Mouse (Mus musculus): ENCODE results near the gene Snx17.

- no peak for TF ChIP-seq CTCF (IDR thresholded peaks at IDR 0.05; ENCODE audit: low read depth, low read length)
- TF ChIP-seq TAL1 (conservative IDR thresholded peaks at IDR 0.05; ENCODE audit: low read depth, low read length) = no peak
- no peak for TF ChIP-seq POLR2AphosphoS5 (IDR thresholded peaks at IDR 0.05; ENCODE audit: insufficient replicate concordance, low read depth, low read length)
Observed at GRCm38 (mm10) chr5:31219474-31219873, 26.4 kb downstream of the Snx17 start.
